Mouse (Mus musculus) megakaryocyte progenitor cell, adult 5-6 weeks (primary cell): ENCODE data around the gene Papss1. TPM values are rescaled to one million over a fixed set of nuclear protein-coding genes. Genes with fewer than 3 reads are reported as not detected.
A peak's percentile ranks its signal among the peaks of the same experiment; 100 is the strongest.

Source experiments
- ATAC-seq: replicated peaks from 2 replicates; pipeline ENCODE4 v1.8.0; 2016; ENCODE audit warnings: mild to moderate bottlenecking, moderate TSS enrichment, inconsistent platforms; ENCODE audit not compliant: poor library complexity
- total RNA-seq, 2 experiments: library from RNA; stranded (forward) in 1 of 2; stranded (reverse) in 1 of 2; fragments of 157-497, 149-512 nt in 1 of 2; fragments of 200-1000 nt in 1 of 2; gene quantifications; 2 replicates each; pipeline versions ENCODE4 v1.2.3 to v1.2.4; 2015 to 2017

Gene Papss1
- total RNA-seq, 2 experiments from 2014 or later: 19.3 to 25.8 TPM

- ATAC-seq: no peak
Measured at GRCm38 (mm10) chr3:131630407-131631317, 66.1 kb downstream of the Papss1 start.

GRCm38 (mm10) chr3:131631318-131631870, 66.8 kb downstream of the Papss1 start:
- ATAC-seq: no peak

GRCm38 (mm10) chr3:131634091-131634490, 69.5 kb downstream of the Papss1 start:
- no peak for ATAC-seq

DNA sequence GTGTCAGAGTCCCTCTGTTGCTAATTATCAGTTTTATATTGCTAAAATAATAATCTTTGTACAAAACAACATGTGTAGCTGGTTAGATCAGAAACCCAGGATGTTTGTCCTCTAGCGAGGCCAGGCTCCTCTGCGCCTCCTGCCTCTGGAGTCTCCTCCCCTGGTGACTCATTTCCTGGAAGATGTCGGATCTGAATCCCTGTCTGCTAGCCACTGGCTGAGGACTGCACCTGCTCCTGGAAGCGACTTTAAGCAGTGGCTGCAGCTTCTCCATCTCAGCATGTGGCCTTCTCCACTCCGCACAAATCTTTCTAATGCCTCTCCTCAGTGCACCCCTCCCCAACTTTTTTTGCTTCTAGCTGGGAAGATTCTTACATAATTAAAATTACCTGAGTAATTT, 71.6 kb downstream of the Papss1 start:
- ATAC-seq: no peak

DNA sequence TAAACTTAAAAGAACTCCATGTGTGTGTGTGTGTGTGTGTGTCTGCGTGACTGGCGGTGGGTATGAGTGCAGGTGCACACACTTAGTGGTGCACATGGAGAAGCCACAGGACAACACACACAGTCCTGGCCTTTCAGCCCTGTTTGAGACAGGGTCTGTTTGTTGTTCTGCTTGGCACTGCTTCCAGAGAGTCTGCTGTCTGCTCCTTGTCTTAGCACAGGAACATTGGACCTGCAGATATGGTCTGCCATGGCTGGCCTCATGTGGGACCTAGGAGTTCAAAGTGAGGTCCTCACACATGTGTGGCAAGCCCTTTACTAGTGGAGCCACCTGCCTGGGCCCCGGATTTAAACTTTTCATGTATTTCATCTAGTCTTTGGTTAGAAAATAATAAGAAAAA, 72.4 kb downstream of the Papss1 start:
- ATAC-seq: no peak

- ATAC-seq: no peak
Measured at GRCm38 (mm10) chr3:131637664-131638063, 73.1 kb downstream of the Papss1 start.

DNA sequence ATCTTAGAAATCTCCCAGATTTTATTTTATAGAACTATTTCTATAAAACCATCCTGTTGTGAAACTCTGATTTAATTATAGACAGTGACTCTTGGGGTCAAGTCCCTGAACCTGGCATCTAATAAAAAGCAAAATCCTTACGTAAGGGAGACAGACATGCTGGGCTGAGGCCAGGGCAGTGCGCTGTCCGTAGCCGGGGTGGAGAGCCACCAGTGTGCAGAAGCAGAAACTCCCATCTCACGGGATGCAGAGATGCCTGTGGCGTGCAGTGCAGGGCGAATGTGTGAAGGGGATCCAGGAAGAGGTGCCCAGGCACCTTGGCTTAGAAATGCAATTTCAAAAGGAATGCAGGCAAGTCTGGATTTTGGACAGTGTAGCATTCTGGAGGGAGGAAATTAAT, 73.6 kb downstream of the Papss1 start:
- no peak for ATAC-seq

DNA sequence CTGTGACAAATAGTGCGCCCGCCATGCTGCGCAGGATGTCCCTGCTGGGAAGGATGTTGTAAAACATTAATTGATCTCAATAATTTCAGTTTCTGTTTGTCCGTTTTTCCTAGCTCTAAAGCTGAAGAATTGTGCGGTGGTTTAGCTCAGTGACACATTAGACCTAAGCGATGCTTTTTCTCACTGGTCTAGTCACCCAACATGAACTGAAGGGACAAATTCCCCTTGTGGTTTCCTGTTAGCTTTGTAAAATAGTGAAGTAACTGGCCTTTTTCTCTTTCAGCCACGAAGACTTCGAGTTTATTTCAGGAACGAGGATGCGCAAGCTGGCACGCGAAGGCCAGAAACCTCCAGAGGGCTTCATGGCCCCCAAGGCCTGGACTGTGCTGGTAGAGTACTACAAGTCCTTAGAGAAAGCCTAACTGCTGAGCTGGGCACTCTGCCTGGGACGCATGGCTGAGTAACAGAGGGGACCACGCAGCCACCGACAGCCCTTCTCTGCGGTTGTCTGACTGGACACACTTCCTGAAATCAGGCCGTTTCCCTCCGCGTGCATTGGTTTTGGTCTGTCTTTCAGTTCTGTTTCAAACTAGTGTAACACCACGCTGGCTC, 78.2 kb downstream of the Papss1 start:
- ATAC-seq: peak; percentile 92

DNA sequence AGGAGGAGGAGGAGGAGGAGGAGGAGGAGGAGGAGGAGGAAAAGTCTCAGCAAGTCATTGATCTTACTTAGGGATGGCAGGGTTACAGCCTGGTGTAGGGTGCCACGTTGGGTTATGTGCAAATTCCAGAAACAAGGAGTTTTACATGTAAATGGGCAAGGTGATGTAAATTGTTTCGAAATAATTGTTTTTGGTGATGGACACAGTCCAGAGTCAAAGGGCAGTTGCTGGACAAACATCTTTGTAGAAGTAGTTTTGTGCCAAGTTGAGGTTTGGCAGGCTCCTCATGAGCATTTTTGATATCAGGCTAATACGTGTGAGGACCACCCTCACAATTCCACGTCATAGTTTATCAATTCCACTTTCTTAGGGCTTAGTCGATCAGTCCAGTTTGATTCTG, 80.6 kb downstream of the Papss1 start:
- no peak for ATAC-seq

GRCm38 (mm10) chr3:131654366-131654765, 89.8 kb downstream of the Papss1 start:
- no peak for ATAC-seq

DNA sequence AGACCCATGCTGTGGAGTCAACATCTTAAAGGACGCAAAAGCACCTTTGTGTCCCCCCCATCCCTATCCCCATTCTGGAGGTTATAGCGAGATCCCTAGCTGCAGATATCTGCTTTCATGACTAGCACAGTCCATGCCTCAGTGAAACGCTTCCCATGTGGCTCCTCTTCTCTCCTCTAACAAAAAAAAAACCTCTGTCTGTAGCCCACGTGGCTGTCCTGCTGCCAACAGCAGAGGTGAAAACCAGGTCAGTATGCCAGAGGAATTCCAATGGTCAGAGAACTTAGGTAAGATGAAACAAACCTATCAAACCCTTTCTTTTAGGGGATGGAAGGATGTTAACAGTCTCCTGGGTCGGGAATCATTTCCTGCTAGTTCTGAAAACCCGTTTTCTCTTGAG, 91.5 kb downstream of the Papss1 start:
- ATAC-seq: no peak

DNA sequence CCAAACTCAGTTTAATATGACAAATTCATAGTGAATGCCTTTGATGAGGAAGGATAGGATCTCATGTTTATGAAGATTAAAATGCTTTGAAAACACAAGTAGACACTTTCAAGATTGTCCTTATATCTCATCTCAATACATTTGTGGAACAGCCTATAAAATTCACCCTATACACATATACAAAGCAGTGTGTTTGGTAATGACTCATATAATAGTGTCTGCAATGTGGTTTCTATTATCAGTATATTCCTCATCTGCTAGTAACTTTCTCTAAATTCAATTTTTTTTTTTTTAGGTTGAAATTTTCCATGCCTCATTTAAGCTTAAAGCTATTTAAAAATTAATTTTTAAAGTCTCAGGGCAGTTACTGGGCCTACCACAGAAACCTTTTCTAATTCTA, 95.6 kb downstream of the Papss1 start:
- no peak for ATAC-seq

DNA sequence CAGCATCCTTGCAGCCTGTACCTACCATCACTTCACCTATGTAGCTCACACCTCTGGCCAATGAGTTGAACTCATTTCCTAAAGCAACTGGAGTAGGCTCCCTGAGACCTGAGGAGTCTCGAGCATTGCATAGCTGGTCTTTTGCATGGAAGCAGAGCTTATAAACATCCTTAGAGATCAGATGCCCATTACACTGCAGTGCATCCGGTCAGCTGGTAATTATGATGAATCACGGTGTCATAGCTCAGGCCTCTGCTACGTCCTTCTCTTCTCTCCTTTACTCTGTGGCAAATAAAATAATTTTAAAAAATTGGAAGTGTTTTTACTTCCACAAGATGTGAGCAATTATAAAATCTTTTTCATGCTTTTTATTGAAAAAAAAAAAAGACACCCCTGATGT, 96.1 kb downstream of the Papss1 start:
- no peak for ATAC-seq

GRCm38 (mm10) chr3:131662589-131663148, 98.1 kb downstream of the Papss1 start:
- ATAC-seq: no peak

GRCm38 (mm10) chr3:131669910-131670309, 105.3 kb downstream of the Papss1 start:
- ATAC-seq: no peak

GRCm38 (mm10) chr3:131686106-131686505, 121.5 kb downstream of the Papss1 start:
- ATAC-seq: no peak

- no peak for ATAC-seq
Measured at GRCm38 (mm10) chr3:131689949-131690348, 125.4 kb downstream of the Papss1 start.

DNA sequence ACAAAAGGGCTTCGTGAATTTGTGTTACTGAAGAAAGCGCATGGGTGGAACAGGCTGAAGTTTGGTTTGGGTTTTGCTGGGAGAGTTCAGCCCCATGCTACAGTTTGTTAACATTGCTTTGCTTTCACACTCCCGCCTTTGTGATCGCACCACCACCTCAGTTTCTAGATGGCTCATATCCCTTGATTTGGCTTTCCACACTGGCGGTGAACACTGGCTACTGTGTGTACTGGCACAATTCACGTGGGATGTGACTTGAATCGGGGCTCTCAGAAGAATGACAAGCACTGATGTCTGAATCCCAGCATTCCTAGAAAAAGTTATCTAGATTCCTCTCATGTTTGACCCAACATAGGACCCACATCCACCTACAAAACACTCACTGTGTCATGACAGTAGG, 126.0 kb downstream of the Papss1 start:
- no peak for ATAC-seq

DNA sequence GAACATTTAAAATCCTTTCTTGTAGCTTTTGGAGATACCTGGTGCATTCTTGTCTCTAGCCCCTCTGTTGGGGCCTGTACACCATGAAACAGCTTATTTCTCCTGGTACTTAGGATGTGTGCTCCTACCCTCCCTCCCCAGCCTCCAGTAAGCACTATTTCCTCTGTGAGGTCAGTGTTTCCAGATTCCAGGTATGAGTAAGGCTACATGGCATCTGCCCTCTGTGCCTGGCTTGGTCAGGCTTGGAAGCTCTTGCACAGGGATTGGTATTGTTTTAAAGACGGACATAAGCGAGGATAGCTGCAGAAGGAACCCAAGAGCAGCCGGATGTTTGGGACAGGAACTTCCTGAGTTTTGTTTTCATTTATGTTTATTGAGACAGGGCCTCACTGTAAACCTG, 126.6 kb downstream of the Papss1 start:
- no peak for ATAC-seq
